Mouse (Mus musculus): ENCODE data around the gene Dcst1.

GRCm38 (mm10) chr3:89384331-89385076 lies 19.5 kb upstream of the Dcst1 start:
- no peak for TF ChIP-seq POLR2A (IDR thresholded peaks at IDR 0.05; ENCODE audit: low read depth, low read length)
- TF ChIP-seq CTCF (conservative IDR thresholded peaks at IDR 0.05; ENCODE audit: insufficient read depth, insufficient read length, low read depth, low read length): no peak

Measured in kidney, adult 2 months (tissue).